Mouse (Mus musculus) forebrain, embryonic 11.5 days (tissue): ENCODE results near the gene Gm14862. TPM values are rescaled to one million over a fixed set of nuclear protein-coding genes. Genes with fewer than 3 reads are reported as not detected.

Experiments
- ATAC-seq: fragments of 200-750 bp; cut with Nextera tagmentation; replicated peaks from 2 replicates; pipeline ENCODE4 v1.8.0; 2017; ENCODE audit warnings: moderate TSS enrichment; ENCODE audit not compliant: low FRiP score
- DNase-seq: peaks from one replicate; pipeline ENCODE4 v3.0.0-alpha.2; 2017; ENCODE audit warnings: low spot score
- H3K27ac ChIP-seq: fragments of 300-500 bp; sonication (generic); 2 replicates; pipeline ENCODE4 v1.5.1; 2014; ENCODE audit warnings: low read depth, low read length
- H3K27me3 ChIP-seq: fragments of 300-500 bp; sonication (generic); 2 replicates; pipeline ENCODE4 v1.6.1; 2014; ENCODE audit warnings: mild to moderate bottlenecking, low read length, mixed read lengths; ENCODE audit not compliant: control insufficient read depth, insufficient read depth
- H3K36me3 ChIP-seq: fragments of 300-500 bp; sonication (generic); 2 replicates; pipeline ENCODE4 v1.6.1; 2014; ENCODE audit warnings: mild to moderate bottlenecking, low read length, moderate library complexity, mixed read lengths; ENCODE audit not compliant: control insufficient read depth, insufficient read depth
- H3K4me1 ChIP-seq: fragments of 300-500 bp; sonication (generic); replicated peaks from 2 replicates; pipeline ENCODE4 v1.6.1; 2014; ENCODE audit warnings: low read length, mixed read lengths; ENCODE audit not compliant: control insufficient read depth, insufficient read depth
- H3K4me2 ChIP-seq: fragments of 300-500 bp; sonication (generic); 2 replicates; pipeline ENCODE4 v1.6.1; 2014; ENCODE audit warnings: low read depth, mild to moderate bottlenecking, low read length, moderate library complexity, mixed read lengths; ENCODE audit not compliant: severe bottlenecking
- H3K4me3 ChIP-seq: fragments of 300-500 bp; sonication (generic); 2 replicates; pipeline ENCODE4 v1.5.1; 2014; ENCODE audit warnings: low read depth, low read length
- H3K9ac ChIP-seq: fragments of 300-500 bp; sonication (generic); 2 replicates; pipeline ENCODE4 v1.6.1; 2014; ENCODE audit warnings: low read length
- H3K9me3 ChIP-seq: fragments of 300-500 bp; sonication (generic); 2 replicates; pipeline ENCODE4 v1.6.1; 2016; ENCODE audit warnings: low read length, mixed read lengths; ENCODE audit not compliant: control insufficient read depth
- WGBS: fragments of 180-500 bp; shearing (Covaris S2); extraction: QIAGEN DNeasy Blood & Tissue Kit; methylation state at CpG from one replicate; pipeline ENCODE4 v1.1.7; 2014; 5-methylcytosine and 5-hydroxymethylcytosine counted together
- polyA plus RNA-seq: library from polyadenylated mRNA; unstranded; fragments of >200 nt; fragmentation: Nextera tagmentation; extraction: Ambion mirVana; gene quantifications from 2 replicates; pipeline ENCODE4 v1.2.1, GENCODE M21; 2014

Gene Gm14862
- polyA plus RNA-seq, 1 experiment from 2014 or later = not detected

GRCm38 (mm10) chrX:9272460-9273361, 16.0 kb upstream of the Gm14862 start, which contains the start of gene Xk:
Gene Xk, plus strand, starts transcription at chrX:9272756.
- H3K4me1 ChIP-seq = no peaks in the 10 kb centered on the region
- H3K4me2 ChIP-seq = peak within 1 kb of the TSS; percentile 51
- no peaks in the 10 kb centered on the region for H3K9me3 ChIP-seq
- 9% methylated on average over 54 of the region's 94 CpGs for WGBS
- H3K4me3 ChIP-seq = peak within 1 kb of the TSS; percentile 52
- peak; percentile 80 for DNase-seq
- H3K27ac ChIP-seq = no peak within 1 kb of the TSS
- no peaks in the 10 kb centered on the region for H3K36me3 ChIP-seq
- peak within 1 kb of the TSS; percentile 59 for H3K9ac ChIP-seq
- no peaks in the 10 kb centered on the region for H3K27me3 ChIP-seq
- ATAC-seq = peak; percentile 90

DNA sequence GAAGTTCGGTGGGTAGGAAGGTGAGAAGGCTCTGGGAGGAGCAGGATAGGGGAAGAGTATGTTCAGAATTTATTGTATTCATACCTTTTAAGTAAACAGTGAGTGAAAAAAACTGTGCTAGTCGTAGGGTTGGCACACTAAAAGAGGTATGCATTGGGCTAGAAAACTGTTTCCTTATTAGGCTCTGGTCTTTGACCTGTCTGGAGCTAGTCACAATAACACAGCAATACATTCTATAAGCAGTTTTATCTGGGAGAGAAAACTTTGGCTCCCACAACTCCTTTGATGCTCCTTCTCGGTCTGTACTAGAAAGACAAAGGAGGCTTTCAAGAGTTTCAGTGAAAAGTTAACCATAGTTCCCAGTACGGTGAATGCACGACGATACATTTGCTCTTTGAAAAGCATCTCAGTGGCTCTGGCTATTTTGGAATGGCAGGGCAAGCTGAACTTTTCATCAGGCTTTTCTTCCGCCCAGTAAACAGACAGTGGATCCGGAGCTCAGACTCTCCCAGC, 15.3 kb upstream of the Gm14862 start:
- Histone ChIP-seq H3K9me3 (no peaks in the 10 kb centered on the region), H3K4me2 (peak overlapping the region; percentile 51; the same call in 1 of the 2 replicates), H3K27me3 (no peaks in the 10 kb centered on the region), H3K27ac (no peak overlapping the region), H3K36me3 (no peaks in the 10 kb centered on the region), H3K4me3 (peak overlapping the region; percentile 52), H3K4me1 (no peaks in the 10 kb centered on the region), H3K9ac (peak overlapping the region; percentile 59)
- WGBS = 23% methylated on average over 8 of the region's 8 CpGs
- ATAC-seq (peak; percentile 3; the same call in 1 of the 2 replicates), DNase-seq (no peak)

DNA sequence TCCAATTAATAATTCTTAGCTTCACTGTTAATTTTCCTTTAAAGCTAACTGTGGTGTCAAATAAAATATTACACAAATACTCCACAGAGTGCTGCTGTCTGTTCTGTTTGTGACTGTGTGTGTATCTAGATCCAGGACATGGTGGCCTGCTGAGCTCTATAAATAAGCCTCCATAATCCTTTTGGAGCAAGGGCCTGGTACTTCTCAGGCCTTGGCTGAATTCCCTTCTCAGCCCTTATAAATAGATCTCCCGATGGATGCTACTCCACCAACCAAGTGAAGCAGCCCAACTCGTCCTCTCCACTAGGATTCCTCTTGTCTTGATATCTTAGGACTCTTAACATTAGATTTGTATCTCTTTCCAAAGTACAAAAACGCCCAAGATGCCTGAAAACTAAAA, 14.4 kb upstream of the Gm14862 start:
- no peaks in the 10 kb centered on the region for H3K27me3 ChIP-seq
- H3K4me1 ChIP-seq = no peaks in the 10 kb centered on the region
- DNase-seq (no peak), ATAC-seq (no peak)
- H3K9me3 ChIP-seq = no peaks in the 10 kb centered on the region
- H3K4me2 ChIP-seq = no peak overlapping the region
- 49% methylated on average over 3 of the region's 3 CpGs for WGBS
- H3K4me3 ChIP-seq = no peak overlapping the region
- H3K36me3 ChIP-seq = no peaks in the 10 kb centered on the region
- no peak overlapping the region for H3K27ac ChIP-seq
- H3K9ac ChIP-seq = no peak overlapping the region

DNA sequence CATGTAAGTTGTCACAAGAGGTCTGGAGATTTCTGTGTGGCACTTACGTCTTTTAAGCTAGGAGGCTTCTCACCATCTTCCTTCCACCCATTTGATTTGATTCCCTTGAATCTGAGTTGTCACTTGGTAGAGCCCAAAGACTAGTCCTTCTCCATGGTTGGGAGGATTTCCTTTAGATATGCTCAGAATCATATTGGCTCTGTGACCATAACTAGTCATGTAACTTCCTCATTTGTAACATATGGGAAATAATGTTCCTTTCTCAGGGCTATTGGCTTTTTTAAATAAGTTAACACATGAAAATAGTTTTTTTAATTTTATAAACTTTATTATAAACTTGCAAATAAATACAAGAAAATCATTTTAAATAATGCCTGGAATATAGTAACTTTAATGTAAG, 2.6 kb upstream of the Gm14862 start:
- no peak for ATAC-seq
- Histone ChIP-seq H3K4me1 (no peaks in the 10 kb centered on the region), H3K9me3 (no peaks in the 10 kb centered on the region), H3K4me2 (no peak overlapping the region), H3K36me3 (no peaks in the 10 kb centered on the region), H3K27ac (no peak overlapping the region), H3K9ac (no peak overlapping the region), H3K27me3 (no peaks in the 10 kb centered on the region), H3K4me3 (no peak overlapping the region)
- no peak for DNase-seq
- 92% methylated on average over 1 of the region's 1 CpGs for WGBS

DNA sequence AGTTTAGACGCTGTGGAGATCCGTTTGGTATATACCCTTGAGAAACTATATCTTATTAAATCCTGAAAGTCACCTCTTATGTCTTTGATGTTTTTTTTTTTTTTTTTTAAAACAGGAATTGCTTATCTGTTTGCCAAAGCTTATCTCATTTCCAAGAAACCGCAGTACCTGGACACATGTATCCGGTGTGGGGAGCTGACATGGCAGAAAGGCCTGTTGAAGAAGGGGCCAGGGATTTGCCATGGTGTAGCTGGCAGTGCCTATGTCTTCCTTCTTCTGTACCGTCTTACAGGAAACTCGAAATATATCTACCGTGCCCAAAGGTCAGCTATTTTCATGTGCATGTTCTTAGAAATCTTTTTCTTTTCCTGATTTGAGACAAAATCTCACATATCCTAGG, 1.1 kb upstream of the Gm14862 start:
- Histone ChIP-seq H3K27me3 (no peaks in the 10 kb centered on the region), H3K4me3 (no peak overlapping the region), H3K4me2 (no peak overlapping the region), H3K27ac (no peak overlapping the region), H3K4me1 (no peaks in the 10 kb centered on the region), H3K36me3 (no peaks in the 10 kb centered on the region), H3K9me3 (no peaks in the 10 kb centered on the region), H3K9ac (no peak overlapping the region)
- ATAC-seq = no peak
- no peak for DNase-seq
- 96% methylated on average over 7 of the region's 7 CpGs for WGBS

- Histone ChIP-seq H3K4me3 (no peak overlapping the region), H3K9ac (no peak overlapping the region)
- no peak for ATAC-seq
These were observed 1.8 kb downstream of the Gm14862 start for GRCm38 (mm10) chrX:9254901-9255300.

GRCm38 (mm10) chrX:9253990-9254389, 2.7 kb downstream of the Gm14862 start:
- H3K4me2 ChIP-seq = no peak overlapping the region
- no peak overlapping the region for H3K9ac ChIP-seq
- H3K4me3 ChIP-seq = no peak overlapping the region
- no peaks in the 10 kb centered on the region for H3K36me3 ChIP-seq
- H3K4me1 ChIP-seq = no peaks in the 10 kb centered on the region
- no peak for ATAC-seq
- H3K9me3 ChIP-seq = no peaks in the 10 kb centered on the region
- no peaks in the 10 kb centered on the region for H3K27me3 ChIP-seq
- WGBS = 84% methylated on average over 10 of the region's 10 CpGs
- no peak for DNase-seq
- H3K27ac ChIP-seq = no peak overlapping the region

More at GRCm38 (mm10) chrX:9254901-9255300, 1.8 kb downstream of the Gm14862 start:
- WGBS = 92% methylated on average over 3 of the region's 3 CpGs
- Histone ChIP-seq H3K27me3 (no peaks in the 10 kb centered on the region), H3K9me3 (no peaks in the 10 kb centered on the region), H3K27ac (no peak overlapping the region), H3K4me2 (no peak overlapping the region), H3K4me1 (no peaks in the 10 kb centered on the region), H3K36me3 (no peaks in the 10 kb centered on the region)
- no peak for DNase-seq

DNA sequence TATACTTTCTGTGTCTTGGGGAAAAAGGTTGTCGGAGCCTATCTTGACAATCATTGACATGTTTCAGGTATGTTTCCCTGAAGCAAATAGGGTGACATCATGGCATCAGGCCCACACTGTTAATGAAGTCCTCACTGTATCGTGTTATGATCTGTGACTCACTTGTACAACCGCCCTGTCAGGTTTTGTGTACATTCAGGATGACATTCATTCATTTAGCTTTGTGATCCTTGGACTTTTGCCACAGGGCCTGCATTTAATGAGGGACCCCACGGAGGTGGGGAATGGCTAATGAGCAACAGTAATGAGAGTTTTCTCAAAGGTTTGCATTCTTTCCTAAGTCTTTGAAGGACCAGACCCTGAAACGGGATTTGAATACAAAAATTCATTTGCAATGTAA, 7.8 kb downstream of the Gm14862 start:
- Histone ChIP-seq H3K27me3 (no peaks in the 10 kb centered on the region), H3K9ac (no peak overlapping the region), H3K4me1 (no peaks in the 10 kb centered on the region), H3K9me3 (no peaks in the 10 kb centered on the region), H3K36me3 (no peaks in the 10 kb centered on the region), H3K27ac (no peak overlapping the region), H3K4me3 (no peak overlapping the region), H3K4me2 (no peak overlapping the region)
- ATAC-seq = peak; percentile 83
- DNase-seq = peak; percentile 56
- WGBS = 41% methylated on average over 5 of the region's 5 CpGs
